24 mouse cellular contexts compared by ENCODE assay signal in genomic region chr16:93799071-93799470, GRCm38 (mm10). TPM values are rescaled to one million over a fixed set of nuclear protein-coding genes. Genes with fewer than 3 reads are reported as not detected.
DNase-seq lines count a peak whose midpoint lies in the region; TF ChIP-seq lines count a peak whose summit lies in the region.
"Had no signal": no experiment of that assay in that cellular context is flagged by ENCODE, and none has a peak within 500 bp of the region (broad histone marks: within the 10 kb centered on the region; RNA-seq: fewer than 3 reads in every experiment).

No protein-coding gene starts in this region.

- intact Hi-C loops in heart, postnatal 25 days (cut with DNase I), result no loop called here

- no peak for TF ChIP-seq EP300 in CH12.LX (IDR thresholded peaks at IDR 0.05; ENCODE audit: low read length)

- no peaks in the 10 kb centered on the region for H3K9me3 ChIP-seq in CH12.LX (replicated peaks; ENCODE audit: low read length)
- H3K9me3 ChIP-seq: embryonic facial prominence, embryonic 10.5 days; embryonic facial prominence, embryonic 15.5 days; forebrain, embryonic 13.5 days; G1E; hindbrain, embryonic 12.5 days; intestine, embryonic 15.5 days; liver, embryonic 15.5 days; lung, embryonic 15.5 days; midbrain, embryonic 10.5 days; midbrain, embryonic 15.5 days had no signal

- H3K79me2 ChIP-seq in CH12.LX (replicated peaks; ENCODE audit: control insufficient read depth, extremely low read depth, insufficient read depth, poor library complexity, severe bottlenecking), result no peaks in the 10 kb centered on the region

- no peak for TF ChIP-seq POLR2A in CH12.LX (IDR thresholded peaks at IDR 0.05; ENCODE audit: low read depth, low read length)
- TF ChIP-seq POLR2A in small intestine, adult 2 months (IDR thresholded peaks at IDR 0.05; ENCODE audit: low read depth, low read length), result no peak

- no peak overlapping the region for H3K9ac ChIP-seq in CH12.LX (ENCODE audit: insufficient read depth, low read depth)
- H3K9ac ChIP-seq: embryonic facial prominence, embryonic 15.5 days; forebrain, embryonic 13.5 days; hindbrain, embryonic 12.5 days; intestine, embryonic 15.5 days; liver, embryonic 15.5 days; lung, embryonic 15.5 days; midbrain, embryonic 15.5 days had no signal

- peaks cover 8 to 19% of the 10 kb centered on the region in 2 experiments for H3K4me1 ChIP-seq in CH12.LX (ENCODE audit: control insufficient read depth in 1 of 2, insufficient read depth in 2 of 2)
- H3K4me1 ChIP-seq in small intestine, adult 2 months (ENCODE audit: control insufficient read depth, insufficient read depth, insufficient read length, low read length), result peaks cover 17% of the 10 kb centered on the region; the same call in 1 of the 2 replicates
- H3K4me1 ChIP-seq: forebrain, embryonic 13.5 days; hindbrain, embryonic 12.5 days; midbrain, embryonic 15.5 days had no signal

- 78% methylated on average over 3 of the region's 3 CpGs for WGBS in small intestine, adult 2 months

- peak overlapping the region; percentile 35; the same call in 1 of the 2 replicates for H3K4me2 ChIP-seq in CH12.LX (ENCODE audit: insufficient read depth, low read depth, poor library complexity, severe bottlenecking)
- H3K4me2 ChIP-seq: embryonic facial prominence, embryonic 15.5 days; forebrain, embryonic 13.5 days; hindbrain, embryonic 12.5 days; intestine, embryonic 15.5 days; liver, embryonic 15.5 days; lung, embryonic 15.5 days; midbrain, embryonic 15.5 days had no signal

- no peak for TF ChIP-seq CTCF in layer of hippocampus, adult 2 months (conservative IDR thresholded peaks at IDR 0.05)
- no peak for TF ChIP-seq CTCF in CH12.LX (conservative IDR thresholded peaks at IDR 0.05 in 1 of 2, IDR thresholded peaks at IDR 0.05 in 1 of 2; ENCODE audit: low read depth in 2 of 2, low read length in 2 of 2)
- TF ChIP-seq CTCF in small intestine, adult 2 months (IDR thresholded peaks at IDR 0.05; ENCODE audit: extremely low read depth, insufficient read length, insufficient replicate concordance, low read depth, low read length), result no peak

- no peak for TF ChIP-seq RAD21 in CH12.LX (IDR thresholded peaks at IDR 0.05; ENCODE audit: low read depth, low read length)

- in situ Hi-C loops in CH12.LX (cut with MboI; ENCODE audit: low pct_ligation_motif_present, low pct_unique_long_range_greater_than_20kb, low sequenced_read_pairs), result no loop called here

- H3K36me3 ChIP-seq in CH12.LX (replicated peaks in 1 of 2; ENCODE audit: control insufficient read depth in 1 of 2, insufficient read depth in 1 of 2, low read length in 1 of 2), result no peaks in the 10 kb centered on the region
- H3K36me3 ChIP-seq in small intestine, adult 2 months (ENCODE audit: control insufficient read depth, insufficient read depth, low read length), result peaks cover 24% of the 10 kb centered on the region
- H3K36me3 ChIP-seq: embryonic facial prominence, embryonic 10.5 days; G1E; lung, embryonic 15.5 days had no signal

- DNase-seq in cerebellum, adult 11-12 months, result peak; percentile 55
- no peak for DNase-seq in cerebellum, adult 8-10 months
- no peak for DNase-seq in layer of hippocampus, adult 2 months (ENCODE audit: low spot score in 2 of 2)
- DNase-seq in layer of hippocampus, adult 8-10 months (ENCODE audit: low spot score in 2 of 2), result no peak
- no peak for DNase-seq in CH12.LX (ENCODE audit: extremely low read depth)
- DNase-seq in heart, postnatal 25 days (ENCODE audit: low spot score), result no peak
- DNase-seq: adrenal gland, adult 8-10 months; gastrocnemius, postnatal 10 days; heart, postnatal 36 days; kidney, postnatal 14 days; left cerebral cortex, postnatal 4 days; thymus, postnatal 14 days had no signal

- peak overlapping the region; percentile 75; the same call in 1 of the 2 replicates for H3K27ac ChIP-seq in layer of hippocampus, adult 2 months
- no peak overlapping the region for H3K27ac ChIP-seq in CH12.LX (ENCODE audit: insufficient read depth, low read depth)
- H3K27ac ChIP-seq in small intestine, adult 2 months (ENCODE audit: insufficient read depth, low read depth, low read length), result peak overlapping the region; percentile 29; the same call in 1 of the 2 replicates
- H3K27ac ChIP-seq: embryonic facial prominence, embryonic 10.5 days; embryonic facial prominence, embryonic 15.5 days; forebrain, embryonic 13.5 days; hindbrain, embryonic 12.5 days; hindbrain, postnatal 0 days; liver, embryonic 15.5 days; midbrain, embryonic 10.5 days; midbrain, embryonic 15.5 days had no signal

- no peak overlapping the region for H3K4me3 ChIP-seq in layer of hippocampus, adult 2 months
- no peak overlapping the region for H3K4me3 ChIP-seq in CH12.LX (replicated peaks in 1 of 3; ENCODE audit: low read depth in 2 of 3, low read length in 2 of 3, poor library complexity in 1 of 3)
- H3K4me3 ChIP-seq in small intestine, adult 2 months (ENCODE audit: low read depth, low read length), result no peak overlapping the region
- H3K4me3 ChIP-seq: embryonic facial prominence, embryonic 10.5 days; embryonic facial prominence, embryonic 15.5 days; forebrain, embryonic 13.5 days; hindbrain, embryonic 12.5 days; intestine, embryonic 15.5 days; liver, embryonic 15.5 days; lung, embryonic 15.5 days; midbrain, embryonic 10.5 days; midbrain, embryonic 15.5 days had no signal

- dilution Hi-C loops in CH12.LX (cut with MboI; ENCODE audit: extremely low pct_ligation_motif_present, extremely low pct_unique_long_range_greater_than_20kb, low sequenced_read_pairs), result no loop called here

- H3K27me3 ChIP-seq in CH12.LX (replicated peaks), result no peaks in the 10 kb centered on the region
- no peaks in the 10 kb centered on the region for H3K27me3 ChIP-seq in small intestine, adult 2 months (ENCODE audit: control insufficient read depth, insufficient read depth, low read length)
- H3K27me3 ChIP-seq: embryonic facial prominence, embryonic 15.5 days; forebrain, embryonic 13.5 days; hindbrain, embryonic 12.5 days; intestine, embryonic 15.5 days; liver, embryonic 15.5 days; lung, embryonic 15.5 days; midbrain, embryonic 15.5 days had no signal

TF ChIP-seq in CH12.LX, 34 proteins besides CTCF, POLR2A, EP300 and RAD21:
- TF ChIP-seq MAZ (IDR thresholded peaks at IDR 0.05; ENCODE audit: low read depth, low read length), result no peak

RNA-seq across cellular contexts. Expression of gene Morc3, which starts 32.9 kb away (rescaled TPM):
- 10 to 100 TPM; 32.6 to 34.7 TPM for total RNA-seq in layer of hippocampus, adult 2 months (2021)
- 10 to 100 TPM; 29.2 to 48.5 (median 41.1) TPM for total RNA-seq in layer of hippocampus, adult 8-10 months (2022)
- total RNA-seq in CH12.LX (2012; rRNA removed), result 25.4 and 25.5 TPM in 2 replicates
- 45.6 and 53.2 TPM in 2 replicates for total RNA-seq in CH12.LX (2014; rRNA removed)
- polyA plus RNA-seq in CH12.LX (2012; ENCODE audit: insufficient read length, low read depth), result 17.3 and 17.8 TPM in 2 replicates
- polyA plus RNA-seq in small intestine, adult 2 months (2012; rRNA removed), result 1.8 and 2.7 TPM in 2 replicates
- total RNA-seq in heart, postnatal 25 days (2021), result 10 to 100 TPM; 16.9 to 21.0 TPM
